Mouse (Mus musculus) CD4-positive helper T cell, adult 2 months (primary cell): ENCODE results near the gene Wdpcp.

Experiments used
- DNase-seq: peaks from one replicate; pipeline ENCODE4 v3.0.0-alpha.2; 2012; ENCODE audit warnings: low read depth, missing footprints, low spot score

Gene Wdpcp

DNA sequence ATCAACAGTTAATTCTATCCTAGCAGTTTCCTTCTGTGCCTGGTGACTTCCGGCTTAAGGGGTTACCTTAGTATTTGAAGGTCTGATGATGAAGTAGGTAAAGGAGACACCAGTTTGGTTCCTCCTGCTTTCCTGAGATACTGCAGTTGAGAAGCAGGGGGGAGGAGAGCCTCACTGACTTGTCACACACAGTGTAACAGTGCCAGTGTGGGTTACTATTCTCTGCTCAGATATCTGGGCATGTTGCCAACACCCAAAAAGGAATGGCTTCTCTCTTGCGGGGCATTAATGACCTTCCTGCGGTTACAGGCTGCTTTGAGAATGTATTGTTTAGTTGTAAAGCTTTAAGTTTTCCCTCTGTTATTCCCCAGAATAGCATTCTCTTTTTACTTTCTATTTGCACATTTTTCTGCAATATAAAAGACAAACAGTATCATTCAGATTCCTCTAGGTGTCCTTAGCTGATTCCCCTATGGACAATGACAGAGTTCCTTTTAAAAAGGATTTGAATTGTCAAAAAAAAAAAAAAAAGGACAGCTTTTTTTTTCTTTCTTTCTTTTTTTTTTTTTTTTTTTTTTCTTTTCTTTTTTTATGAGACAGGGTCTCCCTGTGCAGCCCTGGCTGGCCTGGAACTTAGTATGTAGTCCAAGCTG is 2.5 kb upstream of the Wdpcp start:
- peak; percentile 61 for DNase-seq

DNA sequence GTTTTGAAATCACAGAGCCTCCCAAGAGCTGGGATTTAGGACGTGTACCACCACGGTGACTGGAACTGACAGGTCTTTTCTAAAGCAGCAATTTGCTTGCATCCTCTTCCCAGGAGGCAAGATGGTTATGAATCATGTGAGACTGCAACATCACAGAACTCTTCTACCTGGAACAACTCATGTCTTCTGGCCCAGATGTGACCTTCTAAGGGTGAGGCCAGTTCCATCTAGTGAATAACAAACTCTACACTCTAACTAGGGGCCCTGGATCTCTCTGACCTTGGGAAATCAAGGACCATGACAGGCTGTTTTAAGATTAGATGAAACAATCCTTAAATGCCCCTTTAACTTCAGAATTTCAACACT is 1.9 kb upstream of the Wdpcp start:
- peak; percentile 20 for DNase-seq

DNA sequence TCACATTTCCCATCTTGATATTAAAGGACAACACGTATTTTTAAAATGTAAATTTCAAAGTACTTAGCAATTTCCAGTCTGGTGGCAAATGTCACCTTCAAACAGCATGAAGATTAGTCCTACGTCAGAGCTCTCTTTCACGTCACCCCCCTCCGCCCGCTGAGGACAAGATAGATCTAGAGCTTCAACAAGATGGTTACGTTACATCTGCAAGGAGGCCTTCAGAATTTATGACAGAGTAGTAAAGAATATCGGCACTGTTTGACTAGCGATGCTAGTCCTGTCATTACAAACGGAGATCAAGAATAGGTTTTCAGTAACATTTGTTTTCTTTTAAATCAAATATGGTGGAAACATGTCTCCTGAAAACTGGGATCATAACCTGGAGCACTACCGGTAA is 1.1 kb upstream of the Wdpcp start:
- DNase-seq, result peak; percentile 78

- no peak for DNase-seq
Measured at GRCm38 (mm10) chr11:21581472-21581871, 9.4 kb downstream of the Wdpcp start.

DNA sequence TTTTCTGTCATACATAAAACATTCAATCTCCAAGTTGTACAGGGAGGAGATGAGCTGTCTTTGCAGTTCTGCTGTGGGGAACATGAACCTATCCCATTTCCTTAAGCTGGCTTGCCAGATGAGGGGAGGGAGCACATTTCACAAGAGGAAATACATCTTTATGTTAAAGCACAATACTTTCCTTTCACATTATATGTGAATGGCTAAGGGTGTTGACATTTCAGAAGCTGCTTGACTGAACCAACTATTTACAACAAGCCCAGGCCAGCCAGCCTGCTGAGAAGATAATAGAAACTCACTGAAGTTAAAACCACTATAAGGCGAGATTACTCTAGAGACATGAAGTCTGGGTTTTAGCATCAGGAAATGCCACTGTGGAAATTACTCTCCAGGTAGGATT is 11.3 kb downstream of the Wdpcp start:
- no peak for DNase-seq

GRCm38 (mm10) chr11:21602497-21602896 is 30.5 kb downstream of the Wdpcp start:
- no peak for DNase-seq

DNA sequence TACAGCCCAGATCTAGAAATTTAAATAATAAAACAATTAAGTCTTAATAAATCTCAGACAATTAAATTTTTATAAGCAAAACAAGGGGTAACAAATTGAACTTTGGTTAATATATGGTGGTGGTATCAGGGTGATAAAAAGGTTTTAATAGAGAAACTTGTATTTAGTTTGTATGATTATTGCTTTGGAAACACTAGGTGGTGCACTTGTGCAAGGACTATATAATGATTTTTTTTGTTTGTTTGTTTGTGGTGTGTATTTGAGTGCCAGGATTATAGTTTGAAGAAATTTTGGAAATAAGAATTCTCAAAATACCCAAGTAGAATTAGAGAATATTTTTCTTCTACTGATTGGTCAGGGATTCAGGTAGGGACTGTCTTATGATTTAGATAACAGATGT is 43.9 kb downstream of the Wdpcp start:
- no peak for DNase-seq

- no peak for DNase-seq
Measured at GRCm38 (mm10) chr11:21634171-21634907, 62.3 kb downstream of the Wdpcp start.

GRCm38 (mm10) chr11:21638341-21638740 is 66.3 kb downstream of the Wdpcp start:
- DNase-seq, result no peak

- DNase-seq, result no peak
Measured at GRCm38 (mm10) chr11:21639534-21639933, 67.5 kb downstream of the Wdpcp start.

DNA sequence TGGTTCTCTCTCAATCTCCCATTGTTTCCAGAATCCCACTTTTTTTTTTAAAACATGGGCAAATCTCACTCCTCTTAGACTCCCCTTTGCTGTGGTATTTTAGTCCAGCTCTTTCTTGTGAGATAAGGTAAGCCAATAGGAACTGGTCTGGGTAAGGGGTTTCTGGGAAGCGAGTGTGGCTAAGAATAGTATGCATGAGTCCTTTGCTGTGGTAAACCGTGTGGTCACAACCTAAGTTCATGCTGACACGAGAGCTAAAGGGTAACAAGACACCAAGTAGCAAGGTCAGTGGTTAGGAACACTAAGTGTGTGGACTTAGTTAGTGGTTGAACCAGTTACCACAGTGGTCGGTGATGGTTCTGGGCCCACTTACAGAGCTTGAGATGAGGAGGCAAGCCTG is 72.2 kb downstream of the Wdpcp start:
- DNase-seq, result no peak

GRCm38 (mm10) chr11:21646136-21646535 is 74.1 kb downstream of the Wdpcp start:
- DNase-seq, result no peak

GRCm38 (mm10) chr11:21658985-21659384 is 87.0 kb downstream of the Wdpcp start:
- no peak for DNase-seq

GRCm38 (mm10) chr11:21677034-21677433 is 105.0 kb downstream of the Wdpcp start:
- no peak for DNase-seq

GRCm38 (mm10) chr11:21688441-21688840 is 116.4 kb downstream of the Wdpcp start:
- peak; percentile 46 for DNase-seq

DNA sequence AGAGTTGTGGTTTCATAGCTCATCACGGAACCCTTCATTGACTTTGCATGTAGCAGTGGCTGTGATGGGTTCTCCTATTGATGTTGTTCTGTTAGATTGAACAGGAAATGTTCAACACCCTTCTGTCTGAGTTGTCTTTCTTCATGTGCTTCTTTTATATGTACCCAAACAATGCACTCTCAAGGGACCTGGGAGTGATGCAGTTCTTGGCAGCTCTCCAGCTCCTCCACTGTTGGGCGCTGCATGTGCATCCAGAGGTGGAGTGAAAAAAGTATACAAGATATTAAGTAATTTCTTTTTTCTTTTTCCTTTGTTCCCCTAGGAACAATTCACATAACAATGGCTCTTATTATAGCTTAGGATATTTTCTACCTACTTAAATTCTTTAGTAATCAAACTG is 118.7 kb downstream of the Wdpcp start:
- no peak for DNase-seq

DNA sequence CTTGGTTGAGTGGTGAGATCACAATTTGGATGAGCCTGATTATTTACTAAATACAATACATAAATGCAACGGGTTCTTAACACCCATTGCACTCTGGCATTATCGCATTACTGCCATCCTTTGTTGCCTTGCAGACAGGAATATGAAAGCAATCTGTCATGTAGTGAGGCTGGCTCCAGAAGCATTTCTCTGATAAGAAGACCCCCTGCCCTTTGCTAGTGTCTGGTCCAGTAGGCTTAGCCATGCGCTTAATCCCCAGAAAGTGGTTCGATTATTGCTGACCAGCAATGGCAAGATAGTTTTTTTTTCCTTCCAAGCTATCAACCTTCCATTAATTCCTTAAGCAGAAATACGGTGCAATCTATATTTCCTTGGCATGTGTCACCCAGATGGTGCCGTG is 122.1 kb downstream of the Wdpcp start:
- DNase-seq, result no peak

- no peak for DNase-seq
Measured at GRCm38 (mm10) chr11:21697642-21698041, 125.6 kb downstream of the Wdpcp start.

DNA sequence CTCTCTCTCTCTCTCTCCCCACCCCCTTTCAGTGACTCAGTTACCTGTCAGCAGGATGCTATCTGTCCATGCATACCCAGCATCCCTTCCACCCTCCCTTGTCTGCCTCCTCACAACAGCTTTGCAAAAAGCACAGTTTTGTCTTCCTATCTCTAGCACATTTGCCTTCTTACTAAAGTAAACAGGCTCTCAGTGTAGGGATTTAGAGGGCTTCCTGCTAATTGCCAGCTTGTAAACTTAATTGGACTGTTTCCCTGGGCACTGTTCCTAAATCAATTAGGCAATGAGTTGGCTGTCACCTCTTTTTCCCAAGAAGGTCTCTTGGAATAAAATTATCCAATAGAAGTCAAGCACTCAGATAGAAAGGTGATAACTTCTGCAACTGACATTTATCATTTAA is 141.5 kb downstream of the Wdpcp start:
- no peak for DNase-seq

- DNase-seq, result no peak
Measured at GRCm38 (mm10) chr11:21714065-21714464, 142.0 kb downstream of the Wdpcp start.

DNA sequence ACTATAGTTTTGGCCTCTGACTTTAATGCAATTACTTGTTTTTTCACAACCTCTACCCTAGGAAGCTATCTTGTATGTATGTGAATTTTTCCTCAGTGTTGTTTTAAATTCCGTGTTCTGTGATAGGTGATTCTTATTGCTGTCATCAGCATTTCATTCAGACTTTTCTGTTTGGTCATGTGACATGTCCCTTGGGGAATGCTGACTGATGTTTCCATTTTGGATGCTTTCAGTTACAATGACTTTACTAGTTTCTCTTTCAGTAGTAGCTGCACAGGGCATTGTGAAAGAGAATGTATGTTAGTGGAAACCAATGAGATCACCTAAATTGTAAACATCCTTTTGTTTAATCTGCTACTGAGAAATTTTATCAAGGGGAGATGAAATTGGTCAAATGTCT is 154.3 kb downstream of the Wdpcp start:
- no peak for DNase-seq

DNA sequence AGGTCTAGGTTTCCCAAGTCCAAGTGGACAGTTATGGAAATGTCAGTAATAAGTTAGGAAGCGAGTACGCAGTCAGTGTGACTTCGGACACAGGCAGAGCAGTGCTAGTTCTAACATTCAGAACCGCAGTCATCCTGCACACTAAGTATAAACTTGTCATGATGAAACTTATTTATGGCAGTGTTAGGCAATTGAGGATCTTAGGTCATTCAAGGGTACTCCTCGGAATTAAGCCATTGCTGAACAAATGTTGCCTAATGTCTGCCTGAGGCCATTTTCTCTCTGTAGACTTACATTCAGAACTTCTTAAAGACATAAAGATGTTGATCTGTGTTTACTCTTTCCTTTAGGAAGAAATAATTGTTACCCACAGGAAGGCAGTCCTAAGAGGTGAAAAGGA is 157.0 kb downstream of the Wdpcp start:
- no peak for DNase-seq

DNA sequence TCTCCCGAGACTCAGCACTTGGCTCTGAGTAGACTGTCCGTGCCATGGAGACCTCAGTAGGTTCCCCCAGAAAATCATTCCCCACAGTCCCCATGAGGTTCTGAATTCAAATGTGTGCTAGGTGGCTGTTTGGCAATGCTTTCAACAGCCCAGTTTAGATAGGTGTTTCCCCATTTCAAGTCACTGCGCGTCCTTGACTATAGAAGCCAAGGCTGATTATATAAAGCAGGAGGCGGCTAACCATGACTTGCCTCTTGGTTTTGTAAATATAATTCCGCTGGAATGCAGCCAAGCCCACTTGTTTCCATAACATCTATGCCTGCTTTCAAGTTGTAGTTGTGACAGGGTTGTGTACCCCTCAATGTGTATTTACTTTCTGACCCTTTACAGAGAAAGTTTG is 157.9 kb downstream of the Wdpcp start:
- no peak for DNase-seq

DNA sequence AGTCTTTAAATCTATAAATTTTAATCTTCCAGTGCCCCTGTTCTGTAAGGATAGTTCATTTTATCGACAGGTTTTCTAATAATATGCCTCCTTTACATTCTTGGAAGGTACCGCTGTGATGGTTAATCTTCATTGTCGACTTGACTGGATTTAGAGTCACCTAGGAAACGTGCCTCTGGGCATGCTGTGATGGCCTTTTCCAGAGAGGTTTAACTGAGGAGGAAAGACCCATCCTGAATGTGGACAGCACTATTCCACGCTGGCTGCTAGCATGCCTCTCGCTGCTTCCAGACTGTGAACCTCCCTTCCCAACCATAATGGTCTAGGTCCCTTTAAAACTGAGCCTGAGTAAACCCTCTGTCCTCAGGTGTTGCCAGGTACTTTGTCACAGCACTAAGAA is 163.2 kb downstream of the Wdpcp start:
- DNase-seq, result no peak
